Mouse (Mus musculus) hematopoietic stem cell, adult 5-6 weeks (primary cell): ENCODE results near the gene Glud1. TPM values are rescaled to one million over a fixed set of nuclear protein-coding genes. Genes with fewer than 3 reads are reported as not detected.
"Not testable (repeated sequence)": the region's sequence is repeated elsewhere in the genome, so short reads cannot be mapped to it uniquely, and the experiment has no call there.

Source experiments
- ATAC-seq, 2 experiments: fragments of 125-278 bp in 1 of 2; replicated peaks in 1 of 2; 2 replicates each; pipeline ENCODE4 v1.8.0; 2016 to 2017; ENCODE audit warnings: inconsistent platforms in 2 of 2, mild to moderate bottlenecking in 2 of 2, moderate number of reproducible peaks in 2 of 2, low read depth in 1 of 2, moderate TSS enrichment in 1 of 2; ENCODE audit not compliant: low FRiP score in 2 of 2, poor library complexity in 2 of 2, severe bottlenecking in 2 of 2, insufficient read depth in 1 of 2, low TSS enrichment in 1 of 2
- total RNA-seq: library from RNA; stranded (forward); fragments of 172-1452, 232-1000 nt; gene quantifications from 2 replicates; pipeline ENCODE4 v1.2.3, GENCODE M21; 2017

The Glud1 gene
- total RNA-seq, 1 experiment from 2014 or later = 88.9 TPM

GRCm38 (mm10) chr14:34363490-34364253 is 53.1 kb downstream of the Glud1 start:
- peak; percentile 68 to 79 for ATAC-seq

- ATAC-seq = not testable (repeated sequence)
Measured at GRCm38 (mm10) chr14:34364254-34365146, 54.0 kb downstream of the Glud1 start.

- ATAC-seq = no peak
Measured at GRCm38 (mm10) chr14:34365147-34365507, 54.6 kb downstream of the Glud1 start.

- no peak for ATAC-seq
Measured at GRCm38 (mm10) chr14:34370203-34370602, 59.7 kb downstream of the Glud1 start.

GRCm38 (mm10) chr14:34370921-34371320 is 60.4 kb downstream of the Glud1 start:
- no peak for ATAC-seq

GRCm38 (mm10) chr14:34371763-34372162 is 61.2 kb downstream of the Glud1 start:
- ATAC-seq = no peak

GRCm38 (mm10) chr14:34372646-34373045 is 62.1 kb downstream of the Glud1 start:
- ATAC-seq = no peak

- no peak for ATAC-seq
Measured at GRCm38 (mm10) chr14:34373581-34373980, 63.1 kb downstream of the Glud1 start.

GRCm38 (mm10) chr14:34374577-34374976 is 64.0 kb downstream of the Glud1 start, which contains the start of gene Sncg:
Gene Sncg (minus strand): TSS chr14:34374789.
- ATAC-seq = no peak

- no peak for ATAC-seq
Measured at GRCm38 (mm10) chr14:34375415-34375904, 64.9 kb downstream of the Glud1 start, which contains the start of gene Mmrn2. Gene Mmrn2 (plus strand): TSS chr14:34375465.

GRCm38 (mm10) chr14:34375941-34376340 is 65.4 kb downstream of the Glud1 start:
- no peak for ATAC-seq

- ATAC-seq = no peak
Measured at GRCm38 (mm10) chr14:34377121-34377520, 66.6 kb downstream of the Glud1 start.

- no peak for ATAC-seq
Measured at GRCm38 (mm10) chr14:34378560-34379331, 68.2 kb downstream of the Glud1 start.

- ATAC-seq = no peak
Measured at GRCm38 (mm10) chr14:34382921-34383704, 72.6 kb downstream of the Glud1 start.

GRCm38 (mm10) chr14:34393295-34393694 is 82.8 kb downstream of the Glud1 start:
- ATAC-seq = no peak
